Mouse (Mus musculus) intestine, embryonic 14.5 days (tissue): ENCODE results near the gene Fras1. TPM values are rescaled to one million over a fixed set of nuclear protein-coding genes. Genes with fewer than 3 reads are reported as not detected.

Source experiments
- ATAC-seq: fragments of 200-750 bp; cut with Nextera tagmentation; replicated peaks from 2 replicates; pipeline ENCODE4 v1.8.0; 2017; ENCODE audit warnings: low read depth, moderate number of reproducible peaks, moderate TSS enrichment, moderate library complexity; ENCODE audit not compliant: low FRiP score, low TSS enrichment
- DNase-seq: peaks from one replicate; pipeline ENCODE4 v3.0.0-alpha.2; 2018; ENCODE audit warnings: low spot score
- H3K27ac ChIP-seq: fragments of 300-500 bp; sonication (generic); 2 replicates; pipeline ENCODE4 v1.5.1; 2014; ENCODE audit warnings: low read depth, mild to moderate bottlenecking, control low read depth
- H3K27me3 ChIP-seq: fragments of 300-500 bp; sonication (generic); replicated peaks from 2 replicates; pipeline ENCODE4 v1.6.1; 2014; ENCODE audit warnings: low read length, control low read depth; ENCODE audit not compliant: control insufficient read depth, insufficient read depth
- H3K36me3 ChIP-seq: fragments of 300-500 bp; sonication (generic); 2 replicates; pipeline ENCODE4 v1.6.1; 2014; ENCODE audit warnings: low read length, control low read depth; ENCODE audit not compliant: control insufficient read depth, insufficient read depth
- H3K4me1 ChIP-seq: fragments of 300-500 bp; sonication (generic); replicated peaks from 2 replicates; pipeline ENCODE4 v1.6.1; 2014; ENCODE audit warnings: low read length, control low read depth, mixed read lengths; ENCODE audit not compliant: control insufficient read depth, insufficient read depth
- H3K4me2 ChIP-seq: fragments of 300-500 bp; sonication (generic); 2 replicates; pipeline ENCODE4 v1.6.1; 2014; ENCODE audit warnings: low read length
- H3K4me3 ChIP-seq: fragments of 300-500 bp; sonication (generic); 2 replicates; pipeline ENCODE4 v1.5.1; 2014; ENCODE audit warnings: low read depth, low read length, control low read depth, mixed read lengths
- H3K9ac ChIP-seq: fragments of 300-500 bp; sonication (generic); 2 replicates; pipeline ENCODE4 v1.6.1; 2014; ENCODE audit warnings: mild to moderate bottlenecking, low read length
- H3K9me3 ChIP-seq: fragments of 300-500 bp; sonication (generic); 2 replicates; pipeline ENCODE4 v1.6.1; 2016; ENCODE audit warnings: low read length, control low read depth; ENCODE audit not compliant: control insufficient read depth
- WGBS: fragments of 180-500 bp; shearing (Covaris S2); extraction: QIAGEN DNeasy Blood & Tissue Kit; methylation state at CpG from one replicate; pipeline ENCODE4 v1.1.7; 2014; 5-methylcytosine and 5-hydroxymethylcytosine counted together
- polyA plus RNA-seq: library from polyadenylated mRNA; unstranded; fragments of >200 nt; fragmentation: Nextera tagmentation; extraction: Ambion mirVana; gene quantifications from 2 replicates; pipeline ENCODE4 v1.2.1, GENCODE M21; 2014

Gene Fras1
- polyA plus RNA-seq, 1 experiment from 2014 or later, result 41.4 TPM

GRCm38 (mm10) chr5:96590621-96591020 lies 216.9 kb downstream of the Fras1 start:
- 90% methylated on average over 6 of the region's 6 CpGs for WGBS
- Histone ChIP-seq H3K4me3 (no peak overlapping the region), H3K27ac (no peak overlapping the region), H3K4me1 (no peaks in the 10 kb centered on the region), H3K27me3 (no peaks in the 10 kb centered on the region), H3K36me3 (0 out of 2 replicates have a peak, but pooled peaks cover 3% of the 10 kb centered on the region), H3K4me2 (no peak overlapping the region), H3K9me3 (no peaks in the 10 kb centered on the region), H3K9ac (no peak overlapping the region)
- DNase-seq (no peak), ATAC-seq (no peak)

DNA sequence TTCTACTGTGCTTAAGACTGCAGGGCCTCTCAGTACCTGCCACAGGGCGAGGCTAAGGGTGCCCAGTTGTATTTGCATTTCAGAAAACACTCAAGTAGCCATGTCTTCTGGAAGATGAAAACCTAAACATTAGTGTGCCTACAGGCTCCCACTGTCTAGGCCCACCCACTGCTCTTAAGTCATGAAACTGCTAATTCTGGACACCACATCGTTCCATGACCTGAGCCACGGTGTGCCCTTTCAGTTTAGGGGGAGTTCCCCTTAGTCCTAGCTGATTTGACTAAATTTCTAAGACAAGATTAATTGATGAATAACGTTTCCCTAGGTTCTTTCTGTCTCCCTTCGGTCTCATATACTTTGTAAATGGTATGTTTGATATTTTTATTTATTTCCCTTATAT lies 222.0 kb downstream of the Fras1 start:
- Histone ChIP-seq H3K9ac (no peak overlapping the region), H3K36me3 (peaks cover 9% of the 10 kb centered on the region), H3K9me3 (no peaks in the 10 kb centered on the region), H3K4me1 (no peaks in the 10 kb centered on the region), H3K4me2 (no peak overlapping the region), H3K27ac (no peak overlapping the region), H3K27me3 (no peaks in the 10 kb centered on the region), H3K4me3 (no peak overlapping the region)
- DNase-seq (no peak), ATAC-seq (no peak)
- WGBS, result 89% methylated on average over 5 of the region's 5 CpGs

DNA sequence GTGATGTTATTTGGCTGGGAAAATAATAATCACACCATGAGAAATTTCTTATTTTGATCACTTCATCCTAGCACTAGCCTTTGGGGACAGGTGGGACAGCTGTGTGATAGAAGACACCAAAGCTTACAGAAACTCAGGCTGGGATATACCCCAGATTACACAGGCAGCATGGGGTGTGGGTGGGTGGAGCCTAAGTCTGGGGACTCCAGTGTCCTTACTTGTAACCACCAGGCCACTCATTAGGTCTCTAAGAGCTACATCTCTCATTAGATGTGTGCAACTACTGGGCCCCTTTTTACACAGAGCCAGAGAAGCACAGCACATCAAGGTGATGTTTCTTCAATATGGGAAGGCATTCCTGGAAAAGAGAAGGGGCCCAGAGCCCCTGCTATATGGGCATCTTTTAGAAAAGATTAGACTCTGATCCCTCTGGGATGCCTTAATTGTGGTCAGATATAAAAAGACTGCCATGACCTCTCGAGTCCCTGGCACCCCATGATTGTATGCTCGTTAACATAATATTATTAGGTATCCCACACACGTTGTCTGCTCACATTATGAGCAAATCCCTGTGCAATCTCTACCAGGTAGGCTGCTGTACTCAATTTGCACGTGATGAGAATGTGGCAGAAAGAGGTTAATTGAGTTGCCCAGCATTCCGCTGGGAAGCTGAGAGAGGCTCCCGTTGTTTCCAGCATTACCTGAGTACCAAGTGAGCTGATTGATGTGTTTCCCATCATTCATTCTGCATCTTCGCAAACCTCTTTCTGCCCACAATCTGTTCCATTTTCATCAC lies 230.4 kb downstream of the Fras1 start:
- ATAC-seq, result no peak
- Histone ChIP-seq H3K27me3 (no peaks in the 10 kb centered on the region), H3K4me1 (no peaks in the 10 kb centered on the region), H3K27ac (no peak overlapping the region), H3K9me3 (no peaks in the 10 kb centered on the region), H3K9ac (no peak overlapping the region), H3K4me2 (no peak overlapping the region), H3K4me3 (no peak overlapping the region), H3K36me3 (peaks cover 10% of the 10 kb centered on the region; the same call in 1 of the 2 replicates)
- DNase-seq, result no peak
- WGBS, result 81% methylated on average over 7 of the region's 7 CpGs

DNA sequence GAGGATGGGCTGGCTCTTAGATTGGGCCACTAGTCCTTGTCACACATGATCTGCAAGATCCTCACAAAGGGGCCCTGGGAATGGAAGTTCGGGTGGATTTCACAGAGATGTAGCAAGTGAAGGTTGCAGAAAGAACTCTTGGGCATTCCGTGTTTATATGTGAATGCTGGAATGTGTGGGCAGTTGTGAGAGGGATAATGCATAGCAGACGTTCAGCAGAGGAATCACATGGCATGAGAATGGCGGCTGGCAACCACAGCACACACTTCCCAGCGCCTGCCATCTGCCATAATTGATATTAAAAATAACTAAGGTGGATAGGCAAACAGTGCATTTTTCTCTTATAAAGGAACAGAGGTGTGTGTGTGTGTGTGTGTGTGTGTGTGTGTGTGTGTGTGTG lies 234.3 kb downstream of the Fras1 start:
- WGBS, result 56% methylated on average over 5 of the region's 5 CpGs
- no peaks in the 10 kb centered on the region for H3K9me3 ChIP-seq
- H3K9ac ChIP-seq, result no peak overlapping the region
- H3K4me2 ChIP-seq, result no peak overlapping the region
- no peaks in the 10 kb centered on the region for H3K27me3 ChIP-seq
- no peak overlapping the region for H3K4me3 ChIP-seq
- DNase-seq, result no peak
- no peak for ATAC-seq
- H3K4me1 ChIP-seq, result no peaks in the 10 kb centered on the region
- no peak overlapping the region for H3K27ac ChIP-seq
- no peaks in the 10 kb centered on the region for H3K36me3 ChIP-seq

- Histone ChIP-seq H3K36me3 (no peaks in the 10 kb centered on the region), H3K9ac (no peak overlapping the region), H3K4me1 (no peaks in the 10 kb centered on the region), H3K4me3 (no peak overlapping the region), H3K4me2 (no peak overlapping the region), H3K27me3 (no peaks in the 10 kb centered on the region), H3K27ac (no peak overlapping the region), H3K9me3 (no peaks in the 10 kb centered on the region)
- DNase-seq (no peak), ATAC-seq (no peak)
- 32% methylated on average over 3 of the region's 3 CpGs for WGBS
These were observed 235.0 kb downstream of the Fras1 start for GRCm38 (mm10) chr5:96608581-96609280.

GRCm38 (mm10) chr5:96612077-96612476 lies 238.3 kb downstream of the Fras1 start:
- ATAC-seq (no peak), DNase-seq (no peak)
- H3K9ac ChIP-seq, result no peak overlapping the region
- 81% methylated on average over 10 of the region's 10 CpGs for WGBS
- no peaks in the 10 kb centered on the region; the same call in 1 of the 2 replicates for H3K36me3 ChIP-seq
- no peaks in the 10 kb centered on the region for H3K9me3 ChIP-seq
- H3K27me3 ChIP-seq, result no peaks in the 10 kb centered on the region
- H3K4me3 ChIP-seq, result no peak overlapping the region
- peaks cover 4% of the 10 kb centered on the region; the same call in 1 of the 2 replicates for H3K4me1 ChIP-seq
- H3K4me2 ChIP-seq, result no peak overlapping the region
- no peak overlapping the region for H3K27ac ChIP-seq

DNA sequence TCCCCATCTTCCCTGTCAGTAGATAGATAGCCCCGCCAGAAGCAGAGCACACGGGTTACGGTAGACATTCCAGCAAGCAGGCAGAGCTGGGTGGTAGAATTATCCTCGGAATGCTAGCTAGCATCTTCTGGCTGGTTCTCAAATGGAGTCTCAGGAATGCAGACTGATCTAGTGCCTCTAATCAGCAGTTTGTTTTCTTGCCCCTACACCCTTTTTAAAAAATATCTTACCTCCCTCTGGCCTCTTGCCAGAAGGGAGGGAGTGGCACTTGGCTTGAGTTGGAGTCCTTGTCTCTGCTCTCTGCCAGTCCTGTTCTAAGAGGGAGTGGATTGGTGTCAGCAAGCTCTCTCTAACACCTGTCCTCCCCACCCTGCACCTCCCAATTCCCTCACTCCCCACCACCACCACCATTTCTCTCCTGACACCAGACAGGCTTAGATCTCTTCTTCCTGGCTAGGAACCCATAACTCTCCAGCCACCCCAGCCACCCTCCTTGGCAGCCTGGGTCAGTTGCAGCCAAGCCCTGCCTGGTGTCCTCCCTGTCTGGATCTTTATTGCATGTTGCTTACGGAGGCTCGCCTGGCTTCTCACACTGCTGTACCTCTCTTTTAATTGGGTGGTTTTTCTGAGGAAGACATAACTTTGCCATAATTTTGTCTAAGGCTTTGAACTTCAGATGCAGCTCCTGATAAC lies 243.3 kb downstream of the Fras1 start:
- no peak for DNase-seq
- Histone ChIP-seq H3K36me3 (no peaks in the 10 kb centered on the region; the same call in 1 of the 2 replicates), H3K9ac (no peak overlapping the region), H3K27ac (no peak overlapping the region), H3K4me2 (no peak overlapping the region), H3K9me3 (no peaks in the 10 kb centered on the region), H3K27me3 (no peaks in the 10 kb centered on the region), H3K4me1 (peaks cover 6% of the 10 kb centered on the region; the same call in 1 of the 2 replicates), H3K4me3 (no peak overlapping the region)
- peak; percentile 77 for ATAC-seq
- 27% methylated on average over 6 of the region's 6 CpGs for WGBS

GRCm38 (mm10) chr5:96618008-96618407 lies 244.3 kb downstream of the Fras1 start:
- no peak overlapping the region for H3K4me3 ChIP-seq
- no peak overlapping the region for H3K27ac ChIP-seq
- H3K36me3 ChIP-seq, result no peaks in the 10 kb centered on the region; the same call in 1 of the 2 replicates
- no peak overlapping the region for H3K4me2 ChIP-seq
- no peaks in the 10 kb centered on the region for H3K9me3 ChIP-seq
- no peaks in the 10 kb centered on the region for H3K27me3 ChIP-seq
- no peak overlapping the region for H3K9ac ChIP-seq
- DNase-seq, result no peak
- WGBS, result 63% methylated on average over 2 of the region's 2 CpGs
- H3K4me1 ChIP-seq, result peaks cover 12% of the 10 kb centered on the region
- ATAC-seq, result no peak
